In genomic region chr16:21277789-21278342, GRCm38 (mm10) we compare ENCODE assay signal across 21 mouse cellular contexts.
DNase-seq lines count a peak whose midpoint lies in the region; ATAC-seq and TF ChIP-seq lines count a peak whose summit lies in the region.
"Had no signal": no experiment of that assay in that cellular context is flagged by ENCODE, and none has a peak within 500 bp of the region (broad histone marks: within the 10 kb centered on the region; RNA-seq: fewer than 3 reads in every experiment).

No protein-coding gene starts in this region.

- TF ChIP-seq CTCF in hindbrain, postnatal 0 days (IDR thresholded peaks at IDR 0.05; ENCODE audit: low read depth), result no peak

- ATAC-seq in hindbrain, postnatal 0 days, result no peak
- no peak for ATAC-seq in hindbrain, embryonic 11.5 days (ENCODE audit: low FRiP score)
- peak; percentile 85 for ATAC-seq in kidney, embryonic 15.5 days (replicated peaks; ENCODE audit: low FRiP score)
- ATAC-seq in limb, embryonic 12.5 days (ENCODE audit: insufficient number of reproducible peaks, insufficient read depth, low FRiP score, low TSS enrichment, low read depth), result no peak
- ATAC-seq: activated CD4-positive, CD25-positive, alpha-beta regulatory T cell, adult 4 months; intestine, embryonic 15.5 days; Patski had no signal

- H3K4me3 ChIP-seq in hindbrain, postnatal 0 days (ENCODE audit: low read length), result no peak overlapping the region
- no peak overlapping the region for H3K4me3 ChIP-seq in hindbrain, embryonic 11.5 days (ENCODE audit: low read depth, low read length)
- no peak overlapping the region for H3K4me3 ChIP-seq in kidney, embryonic 15.5 days (replicated peaks)
- no peak overlapping the region for H3K4me3 ChIP-seq in limb, embryonic 12.5 days (replicated peaks)
- H3K4me3 ChIP-seq: embryonic facial prominence, embryonic 15.5 days; intestine, embryonic 15.5 days; left cerebral cortex, adult 2 months; limb, embryonic 13.5 days; neural tube, embryonic 12.5 days had no signal

- no peak overlapping the region; the same call in 1 of the 2 replicates for H3K27ac ChIP-seq in hindbrain, postnatal 0 days
- no peak overlapping the region for H3K27ac ChIP-seq in hindbrain, embryonic 11.5 days (ENCODE audit: low read depth, low read length)
- H3K27ac ChIP-seq in kidney, embryonic 15.5 days, result peak overlapping the region; percentile 69
- peak overlapping the region; percentile 59; the same call in 1 of the 2 replicates for H3K27ac ChIP-seq in limb, embryonic 12.5 days
- H3K27ac ChIP-seq: embryonic facial prominence, embryonic 15.5 days; intestine, embryonic 15.5 days; left cerebral cortex, adult 2 months; liver, embryonic 14.5 days; neural tube, embryonic 12.5 days had no signal

- peaks cover 7% of the 10 kb centered on the region; the same call in 1 of the 2 replicates for H3K4me1 ChIP-seq in hindbrain, postnatal 0 days (ENCODE audit: insufficient read depth, low read length)
- peaks cover 3% of the 10 kb centered on the region for H3K4me1 ChIP-seq in hindbrain, embryonic 11.5 days (replicated peaks; ENCODE audit: control insufficient read depth, insufficient read depth, low read length)
- peaks cover 57% of the 10 kb centered on the region for H3K4me1 ChIP-seq in kidney, embryonic 15.5 days
- peaks cover 61% of the 10 kb centered on the region for H3K4me1 ChIP-seq in limb, embryonic 12.5 days (replicated peaks)

- intact Hi-C loops in heart, postnatal 25 days (cut with DNase I), result no loop called here

- H3K4me2 ChIP-seq in hindbrain, postnatal 0 days (ENCODE audit: low read depth, low read length), result no peak overlapping the region
- no peak overlapping the region for H3K4me2 ChIP-seq in hindbrain, embryonic 11.5 days (replicated peaks; ENCODE audit: low read depth, low read length)
- no peak overlapping the region for H3K4me2 ChIP-seq in kidney, embryonic 15.5 days
- H3K4me2 ChIP-seq in limb, embryonic 12.5 days, result no peak overlapping the region
- H3K4me2 ChIP-seq: embryonic facial prominence, embryonic 15.5 days; heart, embryonic 11.5 days; intestine, embryonic 15.5 days; limb, embryonic 13.5 days; neural tube, embryonic 12.5 days had no signal

- peak; percentile 32 for DNase-seq in hindbrain, postnatal 0 days (ENCODE audit: low spot score)
- no peak for DNase-seq in hindbrain, embryonic 11.5 days (ENCODE audit: low spot score)
- peak; percentile 24 for DNase-seq in kidney, adult 18-20 months
- DNase-seq in adrenal gland, postnatal 4 days (ENCODE audit: low spot score in 2 of 2), result no peak
- DNase-seq in heart, postnatal 25 days (ENCODE audit: low spot score), result no peak
- DNase-seq: adrenal gland, postnatal 14 days; cerebellum, adult 18-20 months; cerebellum, postnatal 36 days; gastrocnemius, postnatal 25 days; heart, postnatal 14 days had no signal

- H3K9me3 ChIP-seq in hindbrain, postnatal 0 days (ENCODE audit: low read length), result no peaks in the 10 kb centered on the region
- H3K9me3 ChIP-seq in hindbrain, embryonic 11.5 days (ENCODE audit: control insufficient read depth, low read length), result no peaks in the 10 kb centered on the region
- H3K9me3 ChIP-seq in kidney, embryonic 15.5 days (replicated peaks), result no peaks in the 10 kb centered on the region
- peaks cover 11% of the 10 kb centered on the region; the same call in 1 of the 2 replicates for H3K9me3 ChIP-seq in limb, embryonic 12.5 days
- H3K9me3 ChIP-seq: embryonic facial prominence, embryonic 15.5 days; intestine, embryonic 15.5 days had no signal

- no peaks in the 10 kb centered on the region for H3K27me3 ChIP-seq in hindbrain, postnatal 0 days (ENCODE audit: insufficient read depth, low read length)
- no peaks in the 10 kb centered on the region for H3K27me3 ChIP-seq in hindbrain, embryonic 11.5 days (ENCODE audit: control insufficient read depth, insufficient read depth, low read length)
- peaks cover 33% of the 10 kb centered on the region for H3K27me3 ChIP-seq in kidney, embryonic 15.5 days
- no peaks in the 10 kb centered on the region for H3K27me3 ChIP-seq in limb, embryonic 12.5 days
- H3K27me3 ChIP-seq: embryonic facial prominence, embryonic 15.5 days; intestine, embryonic 15.5 days; limb, embryonic 13.5 days; neural tube, embryonic 12.5 days; Patski had no signal

- WGBS in hindbrain, postnatal 0 days, result 70% methylated on average over 11 of the region's 11 CpGs
- whole genome bisulfite sequencing in hindbrain, embryonic 11.5 days, result 83% methylated on average over 11 of the region's 11 CpGs
- 26% methylated on average over 11 of the region's 11 CpGs for WGBS in kidney, embryonic 15.5 days
- WGBS in limb, embryonic 12.5 days, result 55% methylated on average over 11 of the region's 11 CpGs

- H3K36me3 ChIP-seq in hindbrain, postnatal 0 days (ENCODE audit: insufficient read depth, low read length), result no peaks in the 10 kb centered on the region
- no peaks in the 10 kb centered on the region for H3K36me3 ChIP-seq in hindbrain, embryonic 11.5 days (ENCODE audit: control insufficient read depth, insufficient read depth, low read length)
- no peaks in the 10 kb centered on the region for H3K36me3 ChIP-seq in kidney, embryonic 15.5 days
- H3K36me3 ChIP-seq in limb, embryonic 12.5 days, result no peaks in the 10 kb centered on the region
- H3K36me3 ChIP-seq: embryonic facial prominence, embryonic 15.5 days; intestine, embryonic 15.5 days; limb, embryonic 13.5 days; neural tube, embryonic 12.5 days had no signal

- H3K9ac ChIP-seq in hindbrain, postnatal 0 days (replicated peaks; ENCODE audit: low read length), result no peak overlapping the region
- no peak overlapping the region for H3K9ac ChIP-seq in hindbrain, embryonic 11.5 days (ENCODE audit: low read depth, low read length)
- no peak overlapping the region for H3K9ac ChIP-seq in kidney, embryonic 15.5 days
- H3K9ac ChIP-seq in limb, embryonic 12.5 days (replicated peaks), result no peak overlapping the region
- H3K9ac ChIP-seq: embryonic facial prominence, embryonic 15.5 days; intestine, embryonic 15.5 days; limb, embryonic 13.5 days; liver, embryonic 14.5 days; neural tube, embryonic 12.5 days had no signal

Comparison
In these comparisons a context has a peak if more than half of its experiments do, and no peak if none do; other contexts are left out.
1. DNase-seq: peak in hindbrain, postnatal 0 days (single experiment) and kidney, adult 18-20 months (single experiment); none in hindbrain, embryonic 11.5 days (single experiment), adrenal gland, postnatal 4 days (0 of 2) and heart, postnatal 25 days (single experiment).
2. H3K27ac ChIP-seq: peak in kidney, embryonic 15.5 days (single experiment) and limb, embryonic 12.5 days (single experiment); none in hindbrain, postnatal 0 days (single experiment) and hindbrain, embryonic 11.5 days (single experiment).